Mouse (Mus musculus): ENCODE results near the gene Zmynd15.

GRCm38 (mm10) chr11:70432048-70432894 is 27.0 kb upstream of the Zmynd15 start, which contains the start of gene Arrb2:
- TF ChIP-seq EP300 (optimal IDR thresholded peaks at IDR 0.05) (no peak), CTCF (IDR thresholded peaks at IDR 0.05; ENCODE audit: low read depth) (peak; percentile 79)

Data from stomach, postnatal 0 days (tissue).